Mouse (Mus musculus) right cerebral cortex, postnatal 10 days (tissue): ENCODE measurements around the gene Ankrd31.
A peak's percentile ranks its signal among the peaks of the same experiment; 100 is the strongest.
"Not testable (repeated sequence)": the region's sequence is repeated elsewhere in the genome, so short reads cannot be mapped to it uniquely, and the experiment has no call there.

Source experiments
- DNase-seq, 2 experiments: peaks; one replicate each; pipeline ENCODE4 v3.0.0; 2021; ENCODE audit warnings: low spot score in 2 of 2

Gene Ankrd31

GRCm38 (mm10) chr13:96855191-96855590 is 107.1 kb downstream of the Ankrd31 start:
- peak; percentile 76 to 83 for DNase-seq

GRCm38 (mm10) chr13:96859161-96859560 is 111.1 kb downstream of the Ankrd31 start:
- no peak for DNase-seq

- no peak for DNase-seq
Observed at GRCm38 (mm10) chr13:96870742-96871141, 122.7 kb downstream of the Ankrd31 start.

GRCm38 (mm10) chr13:96874071-96874470 is 126.0 kb downstream of the Ankrd31 start:
- no peak for DNase-seq

GRCm38 (mm10) chr13:96878220-96879057 is 130.4 kb downstream of the Ankrd31 start:
- DNase-seq: peak; percentile 51 to 64

- no peak for DNase-seq
Observed at GRCm38 (mm10) chr13:96884534-96884933, 136.5 kb downstream of the Ankrd31 start.

- no peak for DNase-seq
Observed at GRCm38 (mm10) chr13:96889985-96890384, 141.9 kb downstream of the Ankrd31 start.

- no peak for DNase-seq
Observed at GRCm38 (mm10) chr13:96895144-96895543, 147.1 kb downstream of the Ankrd31 start.

GRCm38 (mm10) chr13:96906717-96907116 is 158.6 kb downstream of the Ankrd31 start:
- no peak for DNase-seq

GRCm38 (mm10) chr13:96911202-96911601 is 163.1 kb downstream of the Ankrd31 start:
- no peak for DNase-seq

GRCm38 (mm10) chr13:96923134-96923533 is 175.1 kb downstream of the Ankrd31 start:
- DNase-seq: not testable (repeated sequence)

- no peak for DNase-seq
Observed at GRCm38 (mm10) chr13:96923999-96924961, 176.2 kb downstream of the Ankrd31 start, which contains the start of gene Gcnt4. Gene Gcnt4, plus strand, starts transcription at chr13:96924689.

GRCm38 (mm10) chr13:96924985-96925745 is 177.1 kb downstream of the Ankrd31 start:
- DNase-seq: no peak

- no peak for DNase-seq
Observed at GRCm38 (mm10) chr13:96925991-96926725, 178.1 kb downstream of the Ankrd31 start.

- DNase-seq: no peak
Observed at GRCm38 (mm10) chr13:96927781-96928180, 179.7 kb downstream of the Ankrd31 start.

- peak; percentile 61 to 76 for DNase-seq
Observed at GRCm38 (mm10) chr13:96928432-96929039, 180.5 kb downstream of the Ankrd31 start.

- DNase-seq: peak; percentile 73 to 85
Observed at GRCm38 (mm10) chr13:96932745-96933144, 184.7 kb downstream of the Ankrd31 start.

GRCm38 (mm10) chr13:96933367-96933766 is 185.3 kb downstream of the Ankrd31 start:
- DNase-seq: peak in 1 of 2 experiments; percentile 46

GRCm38 (mm10) chr13:96936173-96936777 is 188.2 kb downstream of the Ankrd31 start:
- no peak for DNase-seq

GRCm38 (mm10) chr13:96937059-96937558 is 189.0 kb downstream of the Ankrd31 start:
- no peak for DNase-seq
